Mouse (Mus musculus) limb, embryonic 15.5 days (tissue): ENCODE measurements at regions not wholly inside any gene's neighbourhood (a gene's known extent, or its start where the extent isn't known, plus 50 kb on each side); places are given as distances from the start of the nearest gene placed in this dataset.

Experiments used
- ATAC-seq: fragments of 200-750 bp; cut with Nextera tagmentation; 2 replicates; pipeline ENCODE4 v1.8.0; 2017; ENCODE audit warnings: low read depth, moderate TSS enrichment; ENCODE audit not compliant: insufficient number of reproducible peaks, low FRiP score, low TSS enrichment
- H3K27ac ChIP-seq: fragments of 300-500 bp; sonication (generic); 2 replicates; pipeline ENCODE4 v1.5.1; 2015; ENCODE audit warnings: moderate library complexity, mild to moderate bottlenecking, inconsistent platforms
- H3K27me3 ChIP-seq: fragments of 300-500 bp; sonication (generic); 2 replicates; pipeline ENCODE4 v1.6.1; 2015; ENCODE audit warnings: inconsistent platforms
- H3K36me3 ChIP-seq: fragments of 300-500 bp; sonication (generic); 2 replicates; pipeline ENCODE4 v1.6.1; 2015; ENCODE audit warnings: inconsistent platforms
- H3K4me1 ChIP-seq: fragments of 300-500 bp; sonication (generic); 2 replicates; pipeline ENCODE4 v1.6.1; 2015; ENCODE audit warnings: inconsistent platforms
- H3K4me2 ChIP-seq: fragments of 300-500 bp; sonication (generic); 2 replicates; pipeline ENCODE4 v1.6.1; 2015; ENCODE audit warnings: mild to moderate bottlenecking, inconsistent platforms
- H3K4me3 ChIP-seq: fragments of 300-500 bp; sonication (generic); 2 replicates; pipeline ENCODE4 v1.5.1; 2015; ENCODE audit warnings: mild to moderate bottlenecking, inconsistent platforms
- H3K9ac ChIP-seq: fragments of 300-500 bp; sonication (generic); 2 replicates; pipeline ENCODE4 v1.6.1; 2015; ENCODE audit warnings: inconsistent platforms
- H3K9me3 ChIP-seq: fragments of 300-500 bp; sonication (generic); 2 replicates; pipeline ENCODE4 v1.6.1; 2016; ENCODE audit warnings: inconsistent platforms
- WGBS: fragments of 180-500 bp; shearing (Covaris S2); methylation state at CpG from one replicate; pipeline ENCODE4 v1.1.7; 2015; 5-methylcytosine and 5-hydroxymethylcytosine counted together

GRCm38 (mm10) chr1:137453446-137454208, 493.4 kb upstream of the Nr5a2 start:
- Histone ChIP-seq H3K27ac (no peak overlapping the region), H3K4me3 (no peak overlapping the region), H3K4me2 (no peak overlapping the region), H3K27me3 (no peaks in the 10 kb centered on the region), H3K9ac (no peak overlapping the region), H3K36me3 (no peaks in the 10 kb centered on the region), H3K9me3 (no peaks in the 10 kb centered on the region), H3K4me1 (no peaks in the 10 kb centered on the region)
- WGBS = 73% methylated on average over 7 of the region's 7 CpGs
- ATAC-seq = no peak

GRCm38 (mm10) chr1:137452749-137453148, 492.5 kb upstream of the Nr5a2 start:
- Histone ChIP-seq H3K27me3 (no peaks in the 10 kb centered on the region), H3K9me3 (no peaks in the 10 kb centered on the region), H3K27ac (no peak overlapping the region), H3K36me3 (no peaks in the 10 kb centered on the region), H3K4me2 (no peak overlapping the region), H3K4me3 (no peak overlapping the region), H3K4me1 (no peaks in the 10 kb centered on the region), H3K9ac (no peak overlapping the region)
- ATAC-seq = no peak
- WGBS = 84% methylated on average over 1 of the region's 1 CpGs

GRCm38 (mm10) chr1:137446497-137446896, 486.2 kb upstream of the Nr5a2 start:
- Histone ChIP-seq H3K27me3 (no peaks in the 10 kb centered on the region), H3K36me3 (no peaks in the 10 kb centered on the region), H3K4me3 (no peak overlapping the region), H3K9ac (no peak overlapping the region), H3K4me1 (no peaks in the 10 kb centered on the region), H3K4me2 (no peak overlapping the region), H3K27ac (no peak overlapping the region), H3K9me3 (no peaks in the 10 kb centered on the region)
- WGBS = 52% methylated on average over 3 of the region's 3 CpGs
- no peak for ATAC-seq

GRCm38 (mm10) chr1:137428110-137428509, 467.9 kb upstream of the Nr5a2 start:
- no peaks in the 10 kb centered on the region for H3K36me3 ChIP-seq
- no peak for ATAC-seq
- WGBS = 100% methylated on average over 1 of the region's 1 CpGs

GRCm38 (mm10) chr1:137418388-137418787, 458.1 kb upstream of the Nr5a2 start:
- Histone ChIP-seq H3K4me1 (no peaks in the 10 kb centered on the region), H3K4me2 (no peak overlapping the region), H3K27me3 (no peaks in the 10 kb centered on the region), H3K9me3 (no peaks in the 10 kb centered on the region), H3K27ac (no peak overlapping the region), H3K4me3 (no peak overlapping the region), H3K36me3 (no peaks in the 10 kb centered on the region), H3K9ac (no peak overlapping the region)
- WGBS = 69% methylated on average over 3 of the region's 3 CpGs
- ATAC-seq = no peak

More at GRCm38 (mm10) chr1:137428110-137428509, 467.9 kb upstream of the Nr5a2 start:
- Histone ChIP-seq H3K27ac (no peak overlapping the region), H3K9ac (no peak overlapping the region), H3K27me3 (no peaks in the 10 kb centered on the region), H3K9me3 (no peaks in the 10 kb centered on the region), H3K4me3 (no peak overlapping the region), H3K4me2 (no peak overlapping the region), H3K4me1 (no peaks in the 10 kb centered on the region)

- H3K4me1 ChIP-seq = no peaks in the 10 kb centered on the region
- H3K27ac ChIP-seq = no peak overlapping the region
- H3K9ac ChIP-seq = no peak overlapping the region
- no peaks in the 10 kb centered on the region for H3K36me3 ChIP-seq
- H3K27me3 ChIP-seq = no peaks in the 10 kb centered on the region
- no peak overlapping the region for H3K4me2 ChIP-seq
- no peaks in the 10 kb centered on the region for H3K9me3 ChIP-seq
- ATAC-seq = no peak
- no peak overlapping the region for H3K4me3 ChIP-seq
Measured at GRCm38 (mm10) chr1:137396736-137397135, 436.5 kb upstream of the Nr5a2 start.

- Histone ChIP-seq H3K4me2 (no peak overlapping the region), H3K4me1 (no peaks in the 10 kb centered on the region), H3K4me3 (no peak overlapping the region), H3K9me3 (no peaks in the 10 kb centered on the region), H3K27me3 (no peaks in the 10 kb centered on the region), H3K9ac (no peak overlapping the region), H3K36me3 (no peaks in the 10 kb centered on the region), H3K27ac (no peak overlapping the region)
- ATAC-seq = no peak
- WGBS = 73% methylated on average over 4 of the region's 4 CpGs
Measured at GRCm38 (mm10) chr1:137387509-137387908, 427.3 kb upstream of the Nr5a2 start.

GRCm38 (mm10) chr1:137378072-137378985, 418.1 kb upstream of the Nr5a2 start:
- H3K36me3 ChIP-seq = no peaks in the 10 kb centered on the region
- peaks cover 14% of the 10 kb centered on the region; the same call in 1 of the 2 replicates for H3K4me1 ChIP-seq
- WGBS = 37% methylated on average over 6 of the region's 6 CpGs
- no peak overlapping the region for H3K9ac ChIP-seq
- H3K4me3 ChIP-seq = no peak overlapping the region
- H3K9me3 ChIP-seq = no peaks in the 10 kb centered on the region
- ATAC-seq = no peak
- H3K4me2 ChIP-seq = no peak overlapping the region
- no peaks in the 10 kb centered on the region for H3K27me3 ChIP-seq
- H3K27ac ChIP-seq = no peak overlapping the region

GRCm38 (mm10) chr1:137376685-137377084, 416.4 kb upstream of the Nr5a2 start:
- WGBS = 27% methylated on average over 10 of the region's 10 CpGs

GRCm38 (mm10) chr1:137374641-137375040, 414.4 kb upstream of the Nr5a2 start:
- Histone ChIP-seq H3K36me3 (no peaks in the 10 kb centered on the region), H3K9me3 (no peaks in the 10 kb centered on the region), H3K27ac (no peak overlapping the region), H3K4me3 (no peak overlapping the region), H3K4me1 (peaks cover 14% of the 10 kb centered on the region; the same call in 1 of the 2 replicates), H3K4me2 (no peak overlapping the region), H3K27me3 (no peaks in the 10 kb centered on the region), H3K9ac (no peak overlapping the region)
- no peak for ATAC-seq
- WGBS = 84% methylated on average over 4 of the region's 4 CpGs

More at GRCm38 (mm10) chr1:137376685-137377084, 416.4 kb upstream of the Nr5a2 start:
- H3K36me3 ChIP-seq = no peaks in the 10 kb centered on the region
- no peaks in the 10 kb centered on the region for H3K27me3 ChIP-seq
- peaks cover 14% of the 10 kb centered on the region; the same call in 1 of the 2 replicates for H3K4me1 ChIP-seq
- no peak overlapping the region for H3K4me3 ChIP-seq
- H3K27ac ChIP-seq = no peak overlapping the region
- H3K4me2 ChIP-seq = no peak overlapping the region
- H3K9ac ChIP-seq = no peak overlapping the region
- ATAC-seq = 0 out of 2 replicates have a peak, but pooled peaks have one; percentile 36
- H3K9me3 ChIP-seq = no peaks in the 10 kb centered on the region

GRCm38 (mm10) chr1:137373509-137374420, 413.5 kb upstream of the Nr5a2 start:
- Histone ChIP-seq H3K27me3 (no peaks in the 10 kb centered on the region), H3K27ac (peak overlapping the region; percentile 40; the same call in 1 of the 2 replicates), H3K36me3 (no peaks in the 10 kb centered on the region), H3K4me2 (no peak overlapping the region), H3K9ac (no peak overlapping the region), H3K9me3 (no peaks in the 10 kb centered on the region), H3K4me1 (peaks cover 14% of the 10 kb centered on the region; the same call in 1 of the 2 replicates), H3K4me3 (no peak overlapping the region)
- 31% methylated on average over 15 of the region's 15 CpGs for WGBS
- ATAC-seq = no peak
